Mouse (Mus musculus): ENCODE results near the gene Ptprn. TPM values are rescaled to one million over a fixed set of nuclear protein-coding genes. Genes with fewer than 3 reads are reported as not detected.
A peak's percentile ranks its signal among the peaks of the same experiment; 100 is the strongest.

Ptprn gene
- polyA plus RNA-seq, 1 experiment from 2014 or later, result 15.6 TPM

DNA sequence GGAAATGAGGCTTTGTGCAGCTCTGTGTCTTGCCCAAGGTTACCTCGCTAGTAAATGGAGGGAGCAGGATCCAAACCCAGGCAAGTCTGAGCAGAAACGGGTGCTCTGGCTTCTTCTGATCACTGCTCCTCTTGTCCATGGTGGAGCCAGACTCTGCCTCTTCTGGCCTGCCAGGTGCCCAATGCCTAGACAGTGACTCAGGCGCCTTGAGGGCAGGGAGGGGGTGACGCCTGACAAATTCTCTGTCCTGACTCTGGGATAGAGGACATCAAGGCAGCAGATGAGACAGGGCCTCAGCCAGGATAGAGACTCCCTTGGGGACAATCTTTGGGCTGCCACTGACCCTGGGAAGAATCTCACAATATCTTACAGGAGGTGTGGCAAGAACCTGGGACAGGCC lies 33.1 kb downstream of the Ptprn start:
- Histone ChIP-seq H3K4me3 (no peak overlapping the region), H3K9ac (no peak overlapping the region), H3K27ac (no peak overlapping the region), H3K27me3 (0 out of 2 replicates have a peak, but pooled peaks cover 23% of the 10 kb centered on the region), H3K36me3 (no peaks in the 10 kb centered on the region), H3K9me3 (no peaks in the 10 kb centered on the region), H3K4me1 (replicated peaks) (peaks cover 10% of the 10 kb centered on the region), H3K4me2 (no peak overlapping the region)
- 79% methylated on average over 4 of the region's 4 CpGs for WGBS
- ATAC-seq (ENCODE audit: low FRiP score), result no peak

DNA sequence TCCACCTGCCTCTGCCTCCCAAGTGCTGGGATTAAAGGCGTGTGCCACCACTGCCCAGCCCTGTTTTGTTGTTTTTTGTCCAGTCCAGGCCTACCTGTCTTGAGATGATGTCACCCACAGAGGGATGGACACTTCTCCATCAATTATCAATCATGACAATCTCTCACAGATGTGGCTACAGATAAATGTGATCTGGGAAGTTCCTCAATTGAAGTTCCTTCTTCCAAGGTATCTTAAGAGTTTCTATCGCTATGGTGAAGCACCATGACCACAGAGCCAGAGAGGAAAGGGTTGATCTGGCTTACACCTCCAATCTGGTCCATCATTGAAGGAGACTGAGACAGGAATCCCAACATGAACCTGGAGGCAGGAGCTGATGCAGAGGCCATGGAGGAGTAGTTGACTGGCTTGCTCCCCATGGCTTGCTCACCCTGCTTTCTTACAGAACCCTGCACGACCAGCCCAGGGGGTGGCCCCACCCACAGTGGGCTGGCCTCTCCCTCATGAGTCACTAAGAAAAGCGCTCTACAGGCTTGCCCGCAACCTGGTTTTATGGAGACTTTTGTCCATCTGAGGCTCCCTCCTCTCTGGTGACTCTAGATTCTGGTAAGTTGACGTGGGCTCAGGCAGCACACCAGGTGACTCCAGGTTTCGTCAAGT lies 33.8 kb downstream of the Ptprn start:
- no peak overlapping the region for H3K27ac ChIP-seq
- H3K9ac ChIP-seq, result no peak overlapping the region

DNA sequence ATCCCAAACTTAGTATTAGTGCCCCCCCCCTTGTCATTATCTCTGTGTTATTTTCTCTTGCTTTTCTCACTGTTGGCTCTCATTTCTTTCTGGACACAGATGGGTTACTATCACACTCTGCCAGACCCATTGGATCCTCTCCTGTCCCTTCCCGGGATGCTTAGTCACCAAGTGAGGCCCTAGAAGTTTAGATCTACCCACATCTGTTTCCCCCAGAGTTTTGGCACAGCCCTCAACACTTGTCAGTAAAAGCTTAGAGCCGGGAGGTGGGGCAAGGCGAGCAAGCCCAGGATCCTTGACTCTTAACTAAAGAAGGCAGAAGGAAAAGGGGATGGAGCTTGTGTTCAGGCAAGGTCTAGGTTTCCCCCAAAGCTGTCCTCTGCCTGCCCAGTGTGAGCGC lies 35.1 kb downstream of the Ptprn start:
- no peaks in the 10 kb centered on the region for H3K4me1 ChIP-seq (replicated peaks)
- ATAC-seq (ENCODE audit: low FRiP score), result no peak
- no peak overlapping the region for H3K27ac ChIP-seq
- H3K4me2 ChIP-seq, result no peak overlapping the region
- WGBS, result 67% methylated on average over 4 of the region's 4 CpGs
- H3K9me3 ChIP-seq, result no peaks in the 10 kb centered on the region
- H3K36me3 ChIP-seq, result no peaks in the 10 kb centered on the region
- H3K4me3 ChIP-seq, result no peak overlapping the region
- peaks cover 31% of the 10 kb centered on the region; the same call in 1 of the 2 replicates for H3K27me3 ChIP-seq
- H3K9ac ChIP-seq, result no peak overlapping the region

More for the DNA sequence above, 33.8 kb downstream of the Ptprn start:
- Histone ChIP-seq H3K4me3 (no peak overlapping the region), H3K36me3 (no peaks in the 10 kb centered on the region), H3K4me2 (no peak overlapping the region), H3K27me3 (0 out of 2 replicates have a peak, but pooled peaks cover 26% of the 10 kb centered on the region), H3K4me1 (replicated peaks) (0 out of 2 replicates have a peak, but pooled peaks cover 5% of the 10 kb centered on the region), H3K9me3 (no peaks in the 10 kb centered on the region)
- 78% methylated on average over 7 of the region's 7 CpGs for WGBS
- ATAC-seq (ENCODE audit: low FRiP score), result no peak

DNA sequence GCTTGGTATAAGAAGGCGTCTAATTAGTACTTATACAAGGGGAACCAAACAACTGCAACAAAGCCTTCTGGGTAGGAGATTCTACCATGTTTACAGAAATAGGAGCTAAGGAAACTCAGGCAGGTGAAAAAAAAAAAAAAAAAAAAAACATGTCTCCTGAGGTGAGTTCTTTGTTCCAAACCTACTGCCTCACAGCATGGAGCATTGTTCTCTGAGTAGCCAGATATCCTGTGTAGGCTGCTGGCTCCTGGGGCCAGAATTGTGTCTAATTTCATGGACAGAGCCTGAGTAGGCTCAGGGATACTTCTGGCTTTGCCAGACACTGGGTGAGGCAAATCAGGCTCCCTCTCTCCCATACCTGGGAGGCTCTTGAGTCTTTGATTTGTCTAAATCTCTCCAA lies 36.6 kb downstream of the Ptprn start:
- H3K9ac ChIP-seq, result no peak overlapping the region
- H3K9me3 ChIP-seq, result no peaks in the 10 kb centered on the region
- no peak overlapping the region for H3K4me2 ChIP-seq
- WGBS, result 85% methylated on average over 1 of the region's 1 CpGs
- H3K27me3 ChIP-seq, result peaks cover 43% of the 10 kb centered on the region
- H3K4me3 ChIP-seq, result no peak overlapping the region
- no peak overlapping the region for H3K27ac ChIP-seq
- H3K4me1 ChIP-seq (replicated peaks), result no peaks in the 10 kb centered on the region
- H3K36me3 ChIP-seq, result no peaks in the 10 kb centered on the region
- ATAC-seq (ENCODE audit: low FRiP score), result no peak

DNA sequence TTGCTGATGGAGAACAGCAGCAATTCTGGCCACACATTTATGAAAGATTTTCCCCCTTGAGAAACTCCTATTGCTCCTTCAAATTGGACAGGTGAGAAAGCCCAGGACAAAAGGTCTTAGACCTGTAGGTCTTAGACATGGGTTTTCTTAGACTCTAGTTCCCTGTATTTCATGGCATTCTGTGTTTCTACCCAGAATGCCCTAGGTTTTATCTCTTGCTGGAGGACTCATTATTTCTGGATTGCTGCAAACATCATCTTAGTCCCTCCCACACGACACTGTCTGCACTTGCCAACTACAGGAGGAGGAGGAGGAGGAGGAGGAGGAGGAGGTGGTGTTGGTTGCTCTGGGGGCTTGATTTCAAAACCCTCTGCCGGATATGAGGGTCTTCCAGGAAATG lies 38.2 kb downstream of the Ptprn start:
- 70% methylated on average over 2 of the region's 2 CpGs for WGBS

DNA sequence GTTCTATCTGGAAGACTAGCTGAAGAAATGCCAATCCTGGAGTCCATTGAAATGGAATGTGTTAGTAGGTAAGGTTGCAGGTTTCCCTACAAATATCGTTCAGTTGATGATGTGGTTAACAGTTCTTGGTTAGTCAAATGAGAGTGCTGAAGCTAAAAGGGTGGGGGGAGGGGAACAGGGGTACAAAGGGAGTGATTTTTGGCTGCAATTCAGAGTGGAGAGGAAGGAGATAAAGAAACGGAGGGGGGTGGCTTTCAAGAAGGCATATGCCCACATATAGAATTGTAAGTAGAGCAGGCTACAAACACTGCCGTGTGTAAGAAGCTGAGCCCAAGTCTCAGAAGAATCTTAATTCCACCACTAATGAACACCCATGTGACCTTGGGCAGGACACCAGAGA lies 38.8 kb downstream of the Ptprn start:
- no peak overlapping the region for H3K4me3 ChIP-seq
- no peak for ATAC-seq (ENCODE audit: low FRiP score)
- no peak overlapping the region for H3K9ac ChIP-seq

More for the DNA sequence above, 38.2 kb downstream of the Ptprn start:
- Histone ChIP-seq H3K4me3 (no peak overlapping the region), H3K36me3 (no peaks in the 10 kb centered on the region), H3K9me3 (no peaks in the 10 kb centered on the region), H3K27ac (no peak overlapping the region), H3K4me2 (no peak overlapping the region), H3K4me1 (replicated peaks) (no peaks in the 10 kb centered on the region), H3K9ac (no peak overlapping the region), H3K27me3 (peaks cover 49% of the 10 kb centered on the region)
- ATAC-seq (ENCODE audit: low FRiP score), result no peak

DNA sequence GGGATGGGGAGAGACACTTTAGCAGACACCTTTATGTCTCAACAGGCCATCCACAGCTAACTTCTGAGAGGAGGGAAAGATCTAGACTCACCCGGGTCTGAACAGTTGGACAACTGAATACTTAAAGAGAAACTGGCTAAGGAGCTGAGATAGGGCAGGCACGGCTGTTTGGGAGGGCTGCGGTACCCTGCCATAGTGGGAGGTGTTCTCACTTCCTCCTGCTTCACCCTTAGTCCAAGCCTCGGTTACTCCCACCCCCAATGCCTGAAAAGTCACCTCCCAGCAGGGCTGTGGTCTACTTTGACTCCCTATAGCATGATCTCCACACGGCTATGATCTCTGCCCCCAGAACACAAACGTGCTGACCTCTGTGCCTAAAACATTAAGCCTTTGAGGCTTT lies 40.8 kb downstream of the Ptprn start:
- no peaks in the 10 kb centered on the region for H3K9me3 ChIP-seq
- H3K27ac ChIP-seq, result no peak overlapping the region
- no peaks in the 10 kb centered on the region for H3K36me3 ChIP-seq
- H3K4me1 ChIP-seq (replicated peaks), result peaks cover 14% of the 10 kb centered on the region
- no peak overlapping the region for H3K4me3 ChIP-seq
- peaks cover 67% of the 10 kb centered on the region for H3K27me3 ChIP-seq
- H3K9ac ChIP-seq, result no peak overlapping the region
- ATAC-seq (ENCODE audit: low FRiP score), result no peak
- WGBS, result 73% methylated on average over 6 of the region's 6 CpGs
- H3K4me2 ChIP-seq, result no peak overlapping the region

More for the DNA sequence above, 38.8 kb downstream of the Ptprn start:
- Histone ChIP-seq H3K27me3 (peaks cover 49% of the 10 kb centered on the region), H3K9me3 (no peaks in the 10 kb centered on the region), H3K36me3 (no peaks in the 10 kb centered on the region), H3K4me2 (no peak overlapping the region), H3K27ac (no peak overlapping the region), H3K4me1 (replicated peaks) (no peaks in the 10 kb centered on the region)
- WGBS, result 69% methylated on average over 3 of the region's 3 CpGs

DNA sequence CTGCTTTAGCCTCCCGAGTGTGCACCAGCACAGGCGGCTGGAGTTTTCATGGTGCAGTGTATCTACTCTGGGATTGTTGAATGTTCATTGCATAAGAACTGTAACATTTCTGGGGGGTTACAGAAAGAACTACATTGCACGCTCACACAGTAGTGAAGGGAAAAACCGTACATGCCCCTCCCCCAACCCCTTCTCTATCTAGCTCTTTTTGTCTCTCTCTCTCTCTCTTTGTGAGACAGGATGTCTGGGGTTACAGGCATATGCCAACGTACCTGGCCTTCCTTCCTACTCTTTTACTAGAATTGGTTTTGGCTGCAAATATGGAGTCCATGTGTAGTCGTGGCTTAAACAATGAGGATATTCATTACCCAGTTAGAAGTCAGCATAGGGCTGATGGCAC lies 41.4 kb downstream of the Ptprn start:
- no peak overlapping the region for H3K4me2 ChIP-seq
- no peak for ATAC-seq (ENCODE audit: low FRiP score)
- WGBS, result 84% methylated on average over 6 of the region's 6 CpGs
- H3K4me3 ChIP-seq, result no peak overlapping the region
- no peak overlapping the region for H3K9ac ChIP-seq
- no peaks in the 10 kb centered on the region for H3K9me3 ChIP-seq
- peaks cover 73% of the 10 kb centered on the region for H3K27me3 ChIP-seq
- no peak overlapping the region for H3K27ac ChIP-seq
- H3K4me1 ChIP-seq (replicated peaks), result peaks cover 20% of the 10 kb centered on the region
- no peaks in the 10 kb centered on the region for H3K36me3 ChIP-seq

DNA sequence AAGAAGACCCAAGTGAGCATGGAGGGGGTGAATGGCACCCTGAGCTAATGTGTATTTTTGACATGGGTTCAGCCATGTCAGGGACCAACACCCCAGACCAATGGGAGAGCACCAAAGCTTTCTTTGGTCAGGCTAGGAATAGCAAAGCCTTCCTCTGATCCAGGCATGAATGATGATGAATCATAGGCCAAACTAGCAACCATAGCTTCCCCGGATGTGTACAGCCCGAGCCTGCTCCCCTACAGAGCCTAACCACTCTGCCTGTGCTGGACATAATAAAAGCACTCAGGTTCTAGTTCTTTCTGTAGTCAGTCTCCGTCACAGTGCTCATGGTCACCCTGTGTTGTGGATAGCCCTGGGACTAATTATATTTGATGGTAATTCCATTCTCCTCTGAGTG lies 42.8 kb downstream of the Ptprn start:
- H3K4me2 ChIP-seq, result no peak overlapping the region
- H3K4me3 ChIP-seq, result no peak overlapping the region
- H3K4me1 ChIP-seq (replicated peaks), result peaks cover 22% of the 10 kb centered on the region
- H3K27ac ChIP-seq, result no peak overlapping the region
- H3K9me3 ChIP-seq, result no peaks in the 10 kb centered on the region
- 76% methylated on average over 3 of the region's 3 CpGs for WGBS
- peaks cover 83% of the 10 kb centered on the region for H3K27me3 ChIP-seq
- ATAC-seq (ENCODE audit: low FRiP score), result no peak
- no peaks in the 10 kb centered on the region for H3K36me3 ChIP-seq
- H3K9ac ChIP-seq, result no peak overlapping the region

DNA sequence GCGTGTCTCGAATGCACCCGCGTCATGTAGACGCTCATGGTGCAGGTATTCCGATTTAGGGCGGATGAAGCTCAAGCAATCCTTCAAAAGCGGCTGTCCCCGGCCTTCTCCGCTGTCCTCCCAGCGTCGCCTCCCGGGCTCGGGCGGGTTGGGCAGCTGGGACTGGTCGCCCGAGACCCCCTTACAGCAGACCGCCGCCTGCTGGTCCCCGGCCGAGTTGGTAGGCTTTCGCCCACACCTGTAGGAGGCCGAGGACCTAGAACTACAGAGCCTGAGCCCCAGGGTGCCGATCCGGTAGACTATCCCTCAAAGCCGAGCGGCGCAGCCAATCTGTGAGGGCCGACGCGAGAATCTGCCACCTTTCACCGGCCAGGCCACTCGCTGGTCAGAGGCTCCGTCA lies 44.8 kb downstream of the Ptprn start, which contains the start of gene Tuba4a:
Gene Tuba4a, minus strand, starts transcription at position 335 of the 400 bp plus-strand sequence.
- H3K4me3 ChIP-seq, result peak within 1 kb of the TSS; percentile 56
- 2% methylated on average over 34 of the region's 34 CpGs for WGBS
- H3K4me1 ChIP-seq (replicated peaks), result peaks cover 22% of the 10 kb centered on the region
- ATAC-seq (ENCODE audit: low FRiP score), result peak; percentile 44
- H3K4me2 ChIP-seq, result peak within 1 kb of the TSS; percentile 94
- no peaks in the 10 kb centered on the region for H3K9me3 ChIP-seq
- peaks cover 87% of the 10 kb centered on the region for H3K27me3 ChIP-seq
- no peak within 1 kb of the TSS for H3K27ac ChIP-seq
- peaks cover 17% of the 10 kb centered on the region for H3K36me3 ChIP-seq
- H3K9ac ChIP-seq, result peak within 1 kb of the TSS; percentile 73

DNA sequence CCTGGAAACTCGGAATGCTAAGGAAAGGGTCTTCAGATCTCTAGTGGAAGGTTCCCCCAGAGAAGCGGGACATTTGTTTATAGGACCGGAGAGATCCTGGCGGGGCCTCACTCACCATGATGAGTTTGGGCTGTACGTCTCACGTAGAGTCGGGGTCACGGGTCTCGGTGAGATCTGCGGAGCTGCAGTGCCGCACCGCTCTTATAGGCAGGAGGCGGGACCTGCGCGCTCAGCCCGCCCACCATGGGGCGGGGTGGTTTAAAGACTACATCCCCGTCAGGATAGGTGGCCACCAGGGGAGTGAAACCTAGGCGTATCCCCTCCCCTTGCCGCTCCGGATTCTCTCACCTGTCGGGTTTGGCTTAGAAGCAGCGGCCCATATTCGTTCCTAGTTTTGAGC lies 45.2 kb downstream of the Ptprn start:
- peak overlapping the region; percentile 73 for H3K9ac ChIP-seq
- ATAC-seq (ENCODE audit: low FRiP score), result peak; percentile 83
- peaks cover 22% of the 10 kb centered on the region for H3K36me3 ChIP-seq
- H3K4me2 ChIP-seq, result peak overlapping the region; percentile 94
- H3K9me3 ChIP-seq, result no peaks in the 10 kb centered on the region
- no peak overlapping the region for H3K27ac ChIP-seq
- peak overlapping the region; percentile 56 for H3K4me3 ChIP-seq
- H3K4me1 ChIP-seq (replicated peaks), result peaks cover 22% of the 10 kb centered on the region
- WGBS, result under 1% methylated on average over 24 of the region's 24 CpGs
- peaks cover 82% of the 10 kb centered on the region for H3K27me3 ChIP-seq

DNA sequence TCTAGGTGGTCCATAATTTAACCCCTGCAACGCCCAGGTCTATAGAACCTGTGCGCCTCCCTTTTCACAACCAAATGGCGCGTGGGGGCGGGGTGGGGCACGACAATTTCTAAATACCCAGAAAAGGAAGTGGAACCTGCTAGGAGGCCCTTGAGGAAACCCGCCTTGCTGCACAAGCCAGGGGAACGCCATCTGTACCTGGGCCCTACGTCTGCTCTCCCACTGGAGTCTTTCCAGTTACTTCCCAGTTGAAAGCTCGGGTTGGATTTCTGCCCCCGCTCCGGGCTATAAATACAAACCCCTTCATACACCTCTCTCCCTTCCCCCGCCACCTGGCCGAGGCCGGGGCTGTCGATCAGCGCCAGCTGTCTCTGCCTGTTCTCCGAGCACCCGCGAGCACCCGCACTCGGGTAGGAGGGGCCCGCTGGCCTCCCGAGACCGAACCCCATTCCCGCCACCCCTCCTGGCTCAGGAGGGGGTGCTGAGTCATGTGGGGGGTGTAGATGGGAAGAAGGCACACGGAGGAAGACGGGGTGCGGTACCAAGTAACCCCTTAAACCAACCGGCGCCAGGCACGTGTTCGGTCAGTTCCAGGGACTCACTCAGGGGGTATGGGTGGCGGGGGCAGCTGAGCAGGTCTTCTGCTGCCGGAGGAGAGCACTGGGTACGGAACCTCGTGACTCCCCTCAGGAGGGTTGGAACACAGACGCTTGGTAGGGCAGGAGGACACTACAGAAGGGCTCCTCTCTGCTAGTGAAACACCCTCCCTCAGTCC lies 45.9 kb downstream of the Ptprn start:
- WGBS, result 2% methylated on average over 38 of the region's 38 CpGs
- peak; percentile 57 for ATAC-seq (ENCODE audit: low FRiP score)
- Histone ChIP-seq H3K4me3 (peak overlapping the region; percentile 56), H3K4me2 (peak overlapping the region; percentile 94), H3K27ac (no peak overlapping the region), H3K9me3 (no peaks in the 10 kb centered on the region), H3K36me3 (peaks cover 29% of the 10 kb centered on the region), H3K9ac (peak overlapping the region; percentile 73), H3K4me1 (replicated peaks) (peaks cover 28% of the 10 kb centered on the region), H3K27me3 (peaks cover 79% of the 10 kb centered on the region)

All from hindbrain, embryonic 13.5 days (tissue).